Mouse (Mus musculus): ENCODE measurements at regions not wholly inside any gene's neighbourhood (a gene's known extent, or its start where the extent isn't known, plus 50 kb on each side); places are given as distances from the start of the nearest gene placed in this dataset.

DNA sequence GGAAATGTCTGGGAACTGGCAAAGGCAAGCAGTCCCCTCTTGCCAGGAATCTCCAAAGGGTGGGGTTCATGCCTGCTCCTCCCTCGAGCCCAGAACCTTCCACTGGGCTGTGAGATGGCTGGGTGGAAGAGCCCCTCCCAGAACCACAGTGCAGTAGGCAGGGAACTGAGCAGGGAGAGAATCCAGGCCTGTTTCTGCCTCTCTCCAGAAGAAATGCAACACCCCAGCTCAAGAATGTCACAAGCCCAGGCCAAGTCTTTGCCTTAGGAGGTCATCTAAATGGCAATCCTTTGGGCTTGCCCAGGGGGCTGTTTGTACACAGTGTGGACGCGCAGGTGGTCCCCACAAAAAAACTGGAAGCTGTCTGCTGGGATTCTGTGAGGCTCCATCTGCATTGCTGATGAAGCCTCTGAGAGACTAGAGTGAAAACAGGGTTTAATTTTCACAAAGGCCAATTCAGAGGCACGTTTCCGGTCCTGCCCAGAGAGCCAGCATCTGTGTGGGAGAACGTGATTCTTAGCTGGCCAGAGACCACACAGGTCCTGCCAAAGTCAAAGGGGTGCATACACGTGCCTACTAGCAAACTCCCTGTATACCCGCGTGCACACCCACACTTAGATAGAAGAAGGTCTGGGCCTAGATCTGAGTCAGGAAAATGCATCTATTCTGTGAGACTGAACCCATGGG, 129.0 kb downstream of the Hmg20a start:
- DNase-seq: no peak

DNA sequence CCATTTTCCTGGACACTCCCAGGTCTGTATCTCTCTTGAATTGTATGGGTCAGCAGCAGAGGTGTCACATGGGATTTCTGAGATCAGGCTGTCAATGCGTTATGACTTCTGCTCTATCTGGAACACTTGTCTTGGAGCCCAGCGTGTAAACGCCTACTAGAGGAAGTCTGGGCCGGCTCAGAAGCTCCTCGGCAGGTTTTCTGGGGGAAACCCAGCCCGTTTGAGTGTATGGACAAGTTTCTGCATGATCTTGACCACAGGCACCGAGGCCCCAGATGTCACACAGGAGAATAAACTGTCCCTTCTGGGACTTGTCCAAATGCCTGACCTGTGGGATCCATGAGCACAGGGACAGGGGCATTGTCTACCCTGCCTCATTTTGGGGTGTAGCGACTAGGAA, 131.4 kb downstream of the Hmg20a start:
- no peak for DNase-seq

DNA sequence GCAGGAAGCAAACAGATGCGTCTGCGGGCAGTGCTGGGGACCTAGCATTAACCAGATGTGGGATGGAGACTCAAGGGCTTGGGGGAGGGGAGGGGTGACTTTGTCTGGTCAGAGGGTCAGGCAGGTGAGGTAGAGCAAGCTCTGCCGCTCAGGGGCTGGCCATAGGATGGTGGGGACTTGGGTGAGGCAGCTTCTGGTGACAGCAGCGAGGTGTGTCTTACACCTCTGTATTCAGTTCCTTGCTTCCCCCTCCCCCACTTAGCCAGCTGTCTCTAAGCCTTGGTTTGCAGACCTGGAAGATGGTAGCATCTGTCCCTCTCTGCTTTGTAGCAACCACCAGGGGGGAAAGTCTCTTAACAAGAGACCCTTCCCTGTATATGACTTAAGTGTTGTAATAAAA, 131.8 kb downstream of the Hmg20a start:
- DNase-seq: no peak

DNA sequence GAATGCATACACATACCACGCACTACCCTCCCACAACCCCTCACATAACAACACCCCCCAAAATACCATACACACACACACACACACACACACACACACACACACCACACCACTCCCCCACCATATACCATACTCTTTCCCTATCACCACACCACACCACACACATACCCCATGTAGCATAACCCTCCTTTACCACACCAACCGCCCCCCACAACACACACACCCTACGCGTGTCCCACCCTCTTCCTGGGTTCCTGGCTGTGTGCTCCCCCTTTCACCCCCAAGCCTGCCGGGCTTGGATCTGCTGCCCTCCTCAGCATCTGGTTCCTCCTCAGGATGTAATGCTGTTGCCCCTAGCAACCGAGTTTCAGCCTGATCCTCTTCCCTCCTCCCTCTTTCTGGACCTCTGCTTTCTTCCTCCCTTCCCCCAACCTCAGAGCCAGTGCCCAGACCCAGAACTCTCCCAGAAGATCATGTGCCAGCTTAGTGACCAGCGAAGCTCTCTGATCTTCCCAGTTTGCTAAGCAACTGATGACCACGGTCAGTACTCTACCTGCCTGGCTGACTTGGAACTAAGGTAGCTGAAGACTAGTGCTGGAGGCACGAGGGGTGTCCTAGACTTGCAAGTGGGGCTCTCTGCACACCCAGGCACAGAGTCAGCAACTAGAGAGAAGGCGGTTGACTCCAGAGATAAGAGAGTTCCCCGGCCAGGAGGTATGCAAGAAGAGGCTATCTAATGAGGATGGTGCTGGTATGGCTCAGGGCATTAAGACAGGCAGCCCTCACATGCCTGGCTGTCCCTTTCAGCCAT, 133.2 kb downstream of the Hmg20a start:
- peak; percentile 26 for DNase-seq

DNA sequence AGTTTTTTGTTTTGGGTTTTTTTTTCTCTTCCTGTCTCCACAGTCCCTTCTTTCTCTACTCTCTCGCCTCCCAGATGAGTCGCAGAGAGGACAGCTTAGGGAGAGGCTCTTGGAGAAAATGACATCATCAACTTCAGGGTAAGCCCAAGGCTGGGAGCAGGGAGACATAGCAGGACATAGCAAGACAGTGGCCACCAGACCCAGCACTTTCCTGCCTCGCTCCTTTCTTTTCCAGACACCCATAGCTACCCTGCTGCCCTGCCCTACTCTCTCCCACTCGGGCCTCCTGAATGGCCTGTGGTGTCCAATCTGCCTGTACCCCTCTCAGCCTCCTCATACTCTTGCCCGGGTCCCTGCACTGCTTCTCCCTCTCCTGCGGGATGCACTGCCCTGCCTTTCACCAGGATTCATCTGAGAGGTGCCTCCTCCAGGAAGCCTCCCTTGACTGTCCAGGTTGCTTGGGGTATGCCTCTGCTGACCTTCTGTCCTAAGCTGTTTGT, 133.8 kb downstream of the Hmg20a start:
- no peak for DNase-seq

DNA sequence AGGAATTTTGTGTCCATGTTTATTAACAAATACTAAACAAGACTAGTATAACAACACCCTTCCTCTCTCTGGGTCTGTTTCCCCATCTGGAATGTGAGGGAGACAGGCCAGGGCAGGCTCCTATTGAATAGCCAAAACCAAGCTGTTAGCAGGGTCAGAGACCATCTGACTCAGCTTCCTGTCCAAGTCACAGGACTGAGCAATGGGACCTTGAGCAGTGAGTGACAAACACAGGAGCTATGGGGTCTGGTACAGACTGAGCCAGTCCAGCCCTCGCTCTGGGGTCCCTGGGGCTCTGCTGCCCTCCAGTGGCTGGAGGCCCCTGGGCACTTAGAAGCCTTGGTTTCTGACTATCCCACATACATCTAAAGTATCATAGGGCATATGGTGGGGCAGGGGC, 134.4 kb downstream of the Hmg20a start:
- peak; percentile 62 for DNase-seq

DNA sequence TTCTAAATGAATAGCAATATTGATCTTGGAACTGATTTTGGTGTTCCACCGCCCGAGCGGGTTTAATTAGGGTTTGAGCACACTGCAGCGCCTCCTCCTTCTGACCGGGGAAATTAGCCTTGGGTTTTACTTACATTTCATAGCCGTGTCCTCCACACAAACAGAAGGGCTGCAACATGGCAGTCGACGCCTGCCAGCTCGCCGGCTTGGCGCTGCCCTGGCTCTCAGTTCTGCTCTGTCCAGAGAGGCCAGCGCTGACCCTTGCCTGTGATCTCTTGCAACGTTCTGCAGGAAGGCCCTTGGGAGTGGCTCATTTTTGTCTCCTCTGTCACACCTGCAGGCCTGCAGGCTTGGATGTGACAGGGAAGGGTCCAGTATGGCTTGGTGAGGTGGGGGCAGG, 135.2 kb downstream of the Hmg20a start:
- no peak for DNase-seq

DNA sequence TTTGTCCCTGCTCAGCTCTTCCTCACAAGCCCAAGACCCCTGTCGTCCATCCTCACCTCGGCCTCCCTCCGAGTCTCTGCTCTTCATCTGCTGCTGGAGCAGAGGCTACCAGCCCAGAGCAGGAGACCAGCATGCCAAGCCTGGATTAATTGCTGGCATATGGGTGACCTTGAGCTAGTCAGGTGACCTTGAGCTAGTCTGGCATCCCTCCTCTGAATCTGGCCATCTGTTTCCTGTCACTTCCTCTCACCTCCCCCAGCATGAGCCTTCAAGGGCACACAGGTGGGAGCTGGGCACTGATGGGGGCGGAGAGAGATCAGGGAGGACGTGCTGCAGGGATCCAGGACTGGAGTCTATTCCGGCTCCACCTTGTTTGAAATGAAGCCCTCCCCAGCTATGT, 135.7 kb downstream of the Hmg20a start:
- no peak for DNase-seq

DNA sequence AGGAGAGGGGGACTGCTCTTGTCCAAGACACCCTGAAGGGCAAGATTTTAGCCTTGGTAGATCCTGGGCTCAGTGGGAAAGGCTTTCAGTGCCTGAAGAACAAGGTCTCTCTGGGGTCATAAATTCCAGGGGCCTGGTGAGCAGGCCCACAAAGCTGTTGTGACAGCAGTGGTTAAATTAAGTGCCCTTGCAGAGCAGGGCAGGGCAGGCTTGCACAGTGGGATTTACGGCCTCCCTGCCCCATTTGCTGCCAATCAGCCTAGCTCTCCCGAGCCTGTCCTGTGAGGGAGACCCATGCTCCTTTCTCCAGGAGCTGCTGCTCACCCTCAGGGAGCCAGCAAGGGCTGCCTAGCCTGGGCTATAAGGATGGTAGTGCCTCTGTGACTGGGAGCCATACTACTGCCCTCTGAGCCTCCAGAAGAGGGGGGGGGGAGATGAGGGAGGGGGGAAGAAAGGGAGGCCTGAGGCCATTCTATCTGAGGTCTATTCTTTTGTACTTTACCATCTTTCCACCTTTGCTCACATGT, 141.3 kb downstream of the Hmg20a start:
- no peak for DNase-seq

DNA sequence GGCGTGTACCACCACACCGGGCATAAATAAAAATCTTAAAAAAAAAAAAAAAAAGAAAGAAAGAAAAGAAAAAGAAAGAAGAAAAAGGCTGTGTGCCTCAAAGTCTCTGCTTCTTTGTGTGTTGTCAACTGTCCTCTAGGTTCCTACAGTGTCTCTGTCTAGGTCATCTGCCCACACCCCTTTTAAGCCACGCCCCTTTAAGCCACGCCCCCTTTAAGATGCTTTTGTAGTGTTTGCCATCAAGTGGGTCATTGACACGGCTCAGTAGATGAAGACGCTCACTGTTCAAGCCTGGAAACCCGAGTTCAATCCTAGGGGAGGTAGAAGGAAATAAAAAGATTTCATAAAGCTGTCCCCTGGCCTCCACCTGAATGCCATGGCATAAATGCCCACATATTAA, 144.0 kb downstream of the Hmg20a start:
- no peak for DNase-seq

DNA sequence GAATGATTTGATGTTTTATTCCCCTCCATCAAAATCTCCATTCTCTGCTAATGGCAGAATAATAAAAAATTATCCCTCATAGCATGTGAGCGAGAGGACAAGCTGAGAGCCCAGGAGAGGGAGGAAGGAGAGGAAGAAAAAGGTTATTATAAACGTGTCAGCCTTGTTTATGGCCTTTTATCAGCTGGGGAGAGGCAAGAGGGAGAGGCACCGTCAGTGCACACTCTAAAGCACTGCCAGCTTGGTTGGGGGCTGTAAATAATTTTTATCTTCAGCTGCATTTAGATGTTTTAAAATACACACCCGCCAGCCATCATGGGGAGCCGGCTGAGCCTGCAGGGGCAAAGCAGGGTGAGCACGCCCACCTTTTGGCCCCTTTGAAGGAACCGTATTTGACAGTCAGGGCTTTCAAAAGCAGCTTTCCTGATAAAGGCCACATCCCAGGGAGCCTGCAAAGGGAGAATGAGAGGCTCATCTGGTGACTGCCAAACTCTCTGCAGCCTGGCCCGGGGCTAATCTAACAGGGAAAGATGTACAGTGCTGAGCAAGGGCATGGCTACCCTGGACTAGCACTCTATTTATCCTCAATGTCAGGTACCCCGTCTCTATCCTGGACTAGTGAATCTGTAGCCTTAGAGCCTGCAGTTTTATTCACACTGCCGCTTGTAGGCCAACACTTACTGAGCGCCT, 145.8 kb downstream of the Hmg20a start:
- no peak for DNase-seq

All from right cerebral cortex, postnatal 25 days (tissue).